In genomic region chr12:117196721-117197425, GRCm38 (mm10) we compare ENCODE assay signal across 8 mouse cellular contexts.
DNase-seq lines count a peak whose midpoint lies in the region; ATAC-seq and TF ChIP-seq lines count a peak whose summit lies in the region.

No protein-coding gene starts in this region.

- peak overlapping the region; percentile 54 for H3K4me2 ChIP-seq in forebrain, embryonic 16.5 days (ENCODE audit: low read length)
- H3K4me2 ChIP-seq in neural tube, embryonic 14.5 days (ENCODE audit: low read depth, low read length), result peak overlapping the region; percentile 26; the same call in 1 of the 2 replicates

- H3K27me3 ChIP-seq in forebrain, embryonic 16.5 days (replicated peaks; ENCODE audit: control insufficient read depth, insufficient read depth, low read length), result 0 out of 2 replicates have a peak, but pooled peaks cover 3% of the 10 kb centered on the region
- H3K27me3 ChIP-seq in neural tube, embryonic 14.5 days (ENCODE audit: control insufficient read depth, insufficient read depth, low read length), result no peaks in the 10 kb centered on the region

- intact Hi-C loops in left cerebral cortex, adult 2 months (cut with DNase I), result loop anchor here (5.0 kb wide), 1 partner anchor 40 kb away; no protein-coding TSS in a partner anchor

- peak overlapping the region; percentile 86 for H3K27ac ChIP-seq in forebrain, embryonic 16.5 days (ENCODE audit: low read length)
- peak overlapping the region; percentile 90 for H3K27ac ChIP-seq in left cerebral cortex, adult 2 months
- H3K27ac ChIP-seq in neural tube, embryonic 14.5 days (ENCODE audit: low read depth, low read length), result peak overlapping the region; percentile 75

- H3K9ac ChIP-seq in forebrain, embryonic 16.5 days (replicated peaks; ENCODE audit: low read depth, low read length), result peak overlapping the region; percentile 46
- H3K9ac ChIP-seq in neural tube, embryonic 14.5 days (replicated peaks; ENCODE audit: low read depth, low read length), result peak overlapping the region; percentile 29; the same call in 1 of the 2 replicates

- peaks cover 46% of the 10 kb centered on the region for H3K4me1 ChIP-seq in forebrain, embryonic 16.5 days (replicated peaks; ENCODE audit: control insufficient read depth, insufficient read depth, low read length)
- H3K4me1 ChIP-seq in neural tube, embryonic 14.5 days (ENCODE audit: control insufficient read depth, insufficient read depth, low read length), result peaks cover 46% of the 10 kb centered on the region

- H3K4me3 ChIP-seq in forebrain, embryonic 16.5 days (replicated peaks; ENCODE audit: low read length), result peak overlapping the region; percentile 18
- H3K4me3 ChIP-seq in left cerebral cortex, adult 2 months, result no peak overlapping the region
- H3K4me3 ChIP-seq in neural tube, embryonic 14.5 days (ENCODE audit: low read depth, low read length), result 0 out of 2 replicates have a peak overlapping the region, but pooled peaks have one; percentile 4

- H3K9me3 ChIP-seq in forebrain, embryonic 16.5 days (ENCODE audit: control insufficient read depth, low read length), result no peaks in the 10 kb centered on the region
- no peaks in the 10 kb centered on the region for H3K9me3 ChIP-seq in neural tube, embryonic 14.5 days (ENCODE audit: control insufficient read depth, low read length)

- WGBS in forebrain, embryonic 16.5 days, result 1% methylated on average over 12 of the region's 12 CpGs
- WGBS in neural tube, embryonic 14.5 days, result 2% methylated on average over 12 of the region's 12 CpGs

- no peak for TF ChIP-seq CTCF in left cerebral cortex, adult 2 months (IDR thresholded peaks at IDR 0.05)

- ATAC-seq in forebrain, embryonic 16.5 days, result peak; percentile 86
- peak; percentile 90; the same call in 1 of the 2 replicates for ATAC-seq in neural tube, embryonic 14.5 days (ENCODE audit: low read depth)

- DNase-seq in heart, postnatal 4 days, result peak; percentile 12
- no peak for DNase-seq in heart, adult 9 months (ENCODE audit: low spot score in 2 of 2)
- DNase-seq in left cerebral cortex, adult 2 months (ENCODE audit: extremely low spot score in 1 of 2, low spot score in 2 of 2), result peak; percentile 62 to 73
- no peak for DNase-seq in gastrocnemius, adult 18-20 months (ENCODE audit: low spot score)
- no peak for DNase-seq in kidney, postnatal 25 days
- no peak for DNase-seq in urinary bladder, postnatal 10 days (ENCODE audit: low spot score)

- H3K36me3 ChIP-seq in forebrain, embryonic 16.5 days (ENCODE audit: control insufficient read depth, insufficient read depth), result no peaks in the 10 kb centered on the region
- H3K36me3 ChIP-seq in neural tube, embryonic 14.5 days (ENCODE audit: control insufficient read depth, insufficient read depth, low read length), result no peaks in the 10 kb centered on the region

Comparison
In these comparisons a context has a peak if more than half of its experiments do, and no peak if none do; other contexts are left out.
1. DNase-seq: peak in heart, postnatal 4 days (single experiment) and left cerebral cortex, adult 2 months (2 of 2); none in heart, adult 9 months (0 of 2), gastrocnemius, adult 18-20 months (single experiment), kidney, postnatal 25 days (0 of 2) and urinary bladder, postnatal 10 days (single experiment).
2. Peak in every context shown above with its lines, with median percentiles within 50 percentile points of each other: H3K27ac ChIP-seq.